Mouse (Mus musculus) midbrain, embryonic 11.5 days (tissue): ENCODE measurements around the gene Gm13279. TPM values are rescaled to one million over a fixed set of nuclear protein-coding genes. Genes with fewer than 3 reads are reported as not detected.

Experiments used
- polyA plus RNA-seq: library from polyadenylated mRNA; unstranded; fragments of >200 nt; fragmentation: Nextera tagmentation; extraction: Ambion mirVana; gene quantifications from 2 replicates; pipeline ENCODE4 v1.2.1, GENCODE M21; 2014

Gene Gm13279
- polyA plus RNA-seq, 1 experiment from 2014 or later: not detected

Other genes starting within 250 kb of the Gm13279 start
- not detected in 2 replicates for gene Ifna15, start 239.2 kb upstream of the Gm13279 start, polyA plus RNA-seq
- gene Ifna14, start 225.6 kb upstream of the Gm13279 start, polyA plus RNA-seq: not detected in 2 replicates
- gene Ifna9, start 205.0 kb upstream of the Gm13279 start, polyA plus RNA-seq: not detected in 2 replicates
- not detected in 2 replicates for gene Ifna12, start 194.0 kb upstream of the Gm13279 start, polyA plus RNA-seq
- gene C87499, start 163.0 kb upstream of the Gm13279 start, polyA plus RNA-seq: not detected in 2 replicates
- gene Ifna13, start 152.9 kb upstream of the Gm13279 start, polyA plus RNA-seq: not detected in 2 replicates
- gene Ifna16, start 120.5 kb upstream of the Gm13279 start, polyA plus RNA-seq: not detected in 2 replicates
- gene Ifna2, start 113.5 kb upstream of the Gm13279 start, polyA plus RNA-seq: not detected in 2 replicates
- gene Ifnab, start 106.0 kb upstream of the Gm13279 start, polyA plus RNA-seq: not detected in 2 replicates
- 1.4 and 1.6 TPM in 2 replicates for gene Gm26566, start 75.6 kb upstream of the Gm13279 start, polyA plus RNA-seq
- 153 and 169 TPM in 2 replicates for gene Klhl9, start 74.9 kb upstream of the Gm13279 start, polyA plus RNA-seq
- gene Gm13271, start 42.5 kb upstream of the Gm13279 start, polyA plus RNA-seq: not detected in 2 replicates
- gene Gm13283, start 37.3 kb upstream of the Gm13279 start, polyA plus RNA-seq: 0.15 TPM in 1 of 2 replicates, not detected in the other
- not detected in 2 replicates for gene Gm13290, start 23.6 kb upstream of the Gm13279 start, polyA plus RNA-seq
- gene Gm13289, start 20.5 kb upstream of the Gm13279 start, polyA plus RNA-seq: not detected in 2 replicates
- not detected in 2 replicates for gene Gm13272, start 17.5 kb upstream of the Gm13279 start, polyA plus RNA-seq
- gene Ifnz, start 15.3 kb upstream of the Gm13279 start, polyA plus RNA-seq: not detected in 2 replicates
- gene Gm13276, start 11.7 kb upstream of the Gm13279 start, polyA plus RNA-seq: not detected in 2 replicates
- not detected in 2 replicates for gene Gm13277, start 8.8 kb upstream of the Gm13279 start, polyA plus RNA-seq
- not detected in 2 replicates for gene Gm13278, start 5.8 kb upstream of the Gm13279 start, polyA plus RNA-seq
- not detected in 2 replicates for gene Gm13275, start 2.9 kb upstream of the Gm13279 start, polyA plus RNA-seq
- gene Gm13285, start 2.3 kb downstream of the Gm13279 start, polyA plus RNA-seq: 0.29 and 0.61 TPM in 2 replicates
- gene Gm13287, start 5.9 kb downstream of the Gm13279 start, polyA plus RNA-seq: not detected in 2 replicates
- gene Gm13288, start 8.1 kb downstream of the Gm13279 start, polyA plus RNA-seq: 0.12 TPM in 1 of 2 replicates, not detected in the other
- gene Ifna7, start 18.8 kb downstream of the Gm13279 start, polyA plus RNA-seq: not detected in 2 replicates
- gene Ifna11, start 22.6 kb downstream of the Gm13279 start, polyA plus RNA-seq: not detected in 2 replicates
- not detected in 2 replicates for gene Ifna6, start 30.0 kb downstream of the Gm13279 start, polyA plus RNA-seq
- gene Ifna5, start 38.1 kb downstream of the Gm13279 start, polyA plus RNA-seq: not detected in 2 replicates
- gene Ifna4, start 44.5 kb downstream of the Gm13279 start, polyA plus RNA-seq: not detected in 2 replicates
- not detected in 2 replicates for gene Ifna1, start 52.7 kb downstream of the Gm13279 start, polyA plus RNA-seq
- not detected in 2 replicates for gene Ifne, start 82.8 kb downstream of the Gm13279 start, polyA plus RNA-seq